Mouse (Mus musculus): ENCODE measurements around the gene Dzank1.

Dzank1 gene

GRCm38 (mm10) chr2:144465876-144466575 is 61.2 kb downstream of the Dzank1 start:
- DNase-seq = peak in 1 of 2 experiments; percentile 13

GRCm38 (mm10) chr2:144464799-144465760 is 62.1 kb downstream of the Dzank1 start:
- DNase-seq = peak in 1 of 2 experiments; percentile 11

- DNase-seq = peak in 1 of 2 experiments; percentile 17
These were observed 63.0 kb downstream of the Dzank1 start for GRCm38 (mm10) chr2:144464182-144464581.

- peak; percentile 91 to 92 for DNase-seq
These were observed 68.0 kb downstream of the Dzank1 start for GRCm38 (mm10) chr2:144458975-144459754.

GRCm38 (mm10) chr2:144458355-144458754 is 68.9 kb downstream of the Dzank1 start:
- DNase-seq = no peak

GRCm38 (mm10) chr2:144452364-144453008 is 74.7 kb downstream of the Dzank1 start:
- DNase-seq = peak; percentile 79 to 88

- no peak for DNase-seq
These were observed 76.8 kb downstream of the Dzank1 start for GRCm38 (mm10) chr2:144450378-144450777.

- no peak for DNase-seq
These were observed 80.7 kb downstream of the Dzank1 start for GRCm38 (mm10) chr2:144446360-144446999.

GRCm38 (mm10) chr2:144441386-144441915 is 85.8 kb downstream of the Dzank1 start:
- no peak for DNase-seq

GRCm38 (mm10) chr2:144439191-144439700 is 88.0 kb downstream of the Dzank1 start:
- no peak for DNase-seq

- no peak for DNase-seq
These were observed 88.8 kb downstream of the Dzank1 start for GRCm38 (mm10) chr2:144438424-144438823.

GRCm38 (mm10) chr2:144435679-144436078 is 91.5 kb downstream of the Dzank1 start:
- DNase-seq = no peak

GRCm38 (mm10) chr2:144431286-144431825 is 95.9 kb downstream of the Dzank1 start:
- no peak for DNase-seq

GRCm38 (mm10) chr2:144429171-144429570 is 98.0 kb downstream of the Dzank1 start:
- peak in 1 of 2 experiments; percentile 10 for DNase-seq

GRCm38 (mm10) chr2:144428659-144429058 is 98.6 kb downstream of the Dzank1 start:
- DNase-seq = no peak

GRCm38 (mm10) chr2:144427852-144428251 is 99.4 kb downstream of the Dzank1 start:
- peak in 1 of 2 experiments; percentile 33 for DNase-seq

- peak; percentile 37 to 57 for DNase-seq
These were observed 101.5 kb downstream of the Dzank1 start for GRCm38 (mm10) chr2:144425761-144426160.

GRCm38 (mm10) chr2:144422094-144422675 is 105.0 kb downstream of the Dzank1 start:
- peak in 1 of 2 experiments; percentile 11 for DNase-seq
